Mouse (Mus musculus) hindbrain, embryonic 12.5 days (tissue): ENCODE results near the gene Vmn1r192. TPM values are rescaled to one million over a fixed set of nuclear protein-coding genes. Genes with fewer than 3 reads are reported as not detected.
"Not testable (repeated sequence)": the region's sequence is repeated elsewhere in the genome, so short reads cannot be mapped to it uniquely, and the experiment has no call there.

Experiments used
- ATAC-seq: fragments of 200-750 bp; cut with Nextera tagmentation; 2 replicates; pipeline ENCODE4 v1.8.0; 2017; ENCODE audit warnings: moderate TSS enrichment; ENCODE audit not compliant: low FRiP score
- H3K27ac ChIP-seq: fragments of 300-500 bp; sonication (generic); 2 replicates; pipeline ENCODE4 v1.5.1; 2016; ENCODE audit warnings: mild to moderate bottlenecking
- H3K27me3 ChIP-seq: fragments of 300-500 bp; sonication (generic); 2 replicates; pipeline ENCODE4 v1.6.1; 2016; ENCODE audit warnings: mild to moderate bottlenecking
- H3K36me3 ChIP-seq: fragments of 300-500 bp; sonication (generic); 2 replicates; pipeline ENCODE4 v1.6.1; 2016; ENCODE audit warnings: mild to moderate bottlenecking
- H3K4me1 ChIP-seq: fragments of 300-500 bp; sonication (generic); 2 replicates; pipeline ENCODE4 v1.6.1; 2016
- H3K4me2 ChIP-seq: fragments of 300-500 bp; sonication (generic); replicated peaks from 2 replicates; pipeline ENCODE4 v1.6.1; 2016; ENCODE audit warnings: mild to moderate bottlenecking
- H3K4me3 ChIP-seq: fragments of 300-500 bp; sonication (generic); 2 replicates; pipeline ENCODE4 v1.5.1; 2016; ENCODE audit warnings: mild to moderate bottlenecking
- H3K9ac ChIP-seq: fragments of 300-500 bp; sonication (generic); 2 replicates; pipeline ENCODE4 v1.6.1; 2016; ENCODE audit warnings: mild to moderate bottlenecking, moderate library complexity
- H3K9me3 ChIP-seq: fragments of 300-500 bp; sonication (generic); replicated peaks from 2 replicates; pipeline ENCODE4 v1.6.1; 2016; ENCODE audit warnings: mild to moderate bottlenecking
- WGBS: fragments of 180-500 bp; shearing (Covaris S2); methylation state at CpG from one replicate; pipeline ENCODE4 v1.1.7; 2016; 5-methylcytosine and 5-hydroxymethylcytosine counted together
- microRNA-seq: library from miRNA; unstranded; fragments of <30 nt; microRNA quantifications from one replicate; pipeline ENCODE4, GENCODE M21; 2017
- polyA plus RNA-seq: library from polyadenylated mRNA; unstranded; fragments of >200 nt; fragmentation: Nextera tagmentation; extraction: Ambion mirVana; gene quantifications from 2 replicates; pipeline ENCODE4 v1.2.1, GENCODE M21; 2016

The Vmn1r192 gene
- not detected in 2 replicates for polyA plus RNA-seq

- Histone ChIP-seq H3K9ac (no peak within 1 kb of the TSS), H3K4me1 (no peaks in the 10 kb centered on the region), H3K27ac (no peak within 1 kb of the TSS), H3K27me3 (no peaks in the 10 kb centered on the region), H3K9me3 (no peaks in the 10 kb centered on the region), H3K36me3 (no peaks in the 10 kb centered on the region), H3K4me2 (no peak within 1 kb of the TSS), H3K4me3 (no peak within 1 kb of the TSS)
- no peak for ATAC-seq
Measured at GRCm38 (mm10) chr13:22191041-22191440, at the start of gene Vmn1r192. Gene Vmn1r192, minus strand, starts transcription at chr13:22191141.

GRCm38 (mm10) chr13:22223060-22223459 is 32.1 kb upstream of the Vmn1r192 start, which contains the start of gene Vmn1r193:
Gene Vmn1r193, minus strand, starts transcription at chr13:22223160.
- H3K4me1 ChIP-seq, H3K36me3 ChIP-seq, H3K4me3 ChIP-seq, H3K9me3 ChIP-seq, H3K27ac ChIP-seq, H3K9ac ChIP-seq, ATAC-seq, H3K4me2 ChIP-seq, H3K27me3 ChIP-seq: not testable (repeated sequence)
- 83% methylated on average over 1 of the region's 1 CpGs for WGBS

- H3K4me1 ChIP-seq, H3K4me3 ChIP-seq, H3K27ac ChIP-seq, H3K27me3 ChIP-seq, H3K36me3 ChIP-seq, H3K4me2 ChIP-seq, H3K9ac ChIP-seq, H3K9me3 ChIP-seq, ATAC-seq: not testable (repeated sequence)
- WGBS: 71% methylated on average over 3 of the region's 3 CpGs
Measured at GRCm38 (mm10) chr13:22192756-22193155, 1.8 kb upstream of the Vmn1r192 start.

DNA sequence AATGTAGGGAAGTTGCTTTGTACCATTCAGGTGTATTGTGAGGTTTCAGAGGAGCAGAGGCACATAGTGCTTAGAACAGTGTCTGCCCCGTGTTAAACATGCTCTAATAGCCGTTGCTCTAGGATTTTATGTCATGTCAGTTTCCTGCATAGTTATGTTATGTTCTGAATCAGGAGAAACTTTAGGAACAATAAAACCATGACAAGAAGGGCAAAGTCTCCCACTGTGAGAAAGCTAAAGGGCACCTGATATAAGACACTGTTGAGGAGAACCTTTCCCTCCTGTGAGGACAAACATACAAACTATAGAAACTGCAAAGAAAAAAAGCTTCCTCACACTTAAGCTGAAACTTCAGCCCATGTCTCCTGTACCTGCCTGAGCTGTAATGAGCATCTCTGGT is 556 bp downstream of the Vmn1r192 start:
- no peak overlapping the region for H3K4me2 ChIP-seq
- no peak for ATAC-seq

GRCm38 (mm10) chr13:22189313-22189712 is 1.6 kb downstream of the Vmn1r192 start:
- Histone ChIP-seq H3K9ac (no peak overlapping the region), H3K27me3 (no peaks in the 10 kb centered on the region), H3K4me1 (no peaks in the 10 kb centered on the region), H3K9me3 (no peaks in the 10 kb centered on the region), H3K36me3 (no peaks in the 10 kb centered on the region), H3K27ac (no peak overlapping the region), H3K4me2 (no peak overlapping the region), H3K4me3 (no peak overlapping the region)
- no peak for ATAC-seq
- WGBS: 94% methylated on average over 2 of the region's 2 CpGs

More for the DNA sequence above, 556 bp downstream of the Vmn1r192 start:
- Histone ChIP-seq H3K9ac (no peak overlapping the region), H3K36me3 (no peaks in the 10 kb centered on the region), H3K4me1 (no peaks in the 10 kb centered on the region), H3K27ac (no peak overlapping the region), H3K9me3 (no peaks in the 10 kb centered on the region), H3K27me3 (no peaks in the 10 kb centered on the region), H3K4me3 (no peak overlapping the region)
- 72% methylated on average over 2 of the region's 2 CpGs for WGBS

- no peak within 1 kb of the TSS for H3K4me2 ChIP-seq
- no peaks in the 10 kb centered on the region for H3K4me1 ChIP-seq
- no peak for ATAC-seq
- no peaks in the 10 kb centered on the region for H3K27me3 ChIP-seq
- H3K9ac ChIP-seq: no peak within 1 kb of the TSS
- WGBS: 57% methylated on average over 1 of the region's 1 CpGs
- H3K4me3 ChIP-seq: no peak within 1 kb of the TSS
- H3K27ac ChIP-seq: no peak within 1 kb of the TSS
- H3K36me3 ChIP-seq: no peaks in the 10 kb centered on the region
- H3K9me3 ChIP-seq: no peaks in the 10 kb centered on the region
Measured at GRCm38 (mm10) chr13:22183869-22184268, 7.1 kb downstream of the Vmn1r192 start, which contains the start of gene Vmn1r191. Gene Vmn1r191, minus strand, starts transcription at chr13:22183969.

DNA sequence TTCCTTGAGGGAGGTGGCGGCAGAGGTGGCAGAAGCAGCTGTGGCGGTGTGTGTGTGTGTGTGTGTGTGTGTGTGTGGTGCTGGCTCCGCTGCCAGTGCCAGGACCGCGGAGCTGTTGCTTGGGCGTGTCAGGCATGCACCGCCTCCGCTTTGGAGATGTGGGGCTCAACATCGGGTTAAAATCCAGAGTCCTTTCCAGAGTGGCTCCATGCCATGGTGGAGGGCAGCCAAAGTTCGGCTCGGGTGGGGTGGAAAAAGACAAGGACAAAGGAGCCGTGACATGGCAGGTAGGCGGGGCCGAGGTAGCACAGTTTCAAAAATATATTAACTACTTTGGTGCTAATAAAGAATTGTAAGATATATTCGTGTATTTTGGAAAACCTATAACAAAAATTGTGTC is 22.5 kb downstream of the Vmn1r192 start:
- H3K9me3 ChIP-seq: peaks cover 7% of the 10 kb centered on the region
- no peaks in the 10 kb centered on the region for H3K36me3 ChIP-seq
- no peaks in the 10 kb centered on the region for H3K4me1 ChIP-seq
- 96% methylated on average over 10 of the region's 15 CpGs for WGBS
- no peaks in the 10 kb centered on the region for H3K27me3 ChIP-seq
- no peak overlapping the region for H3K4me2 ChIP-seq
- no peak overlapping the region for H3K9ac ChIP-seq
- no peak overlapping the region for H3K27ac ChIP-seq
- no peak for ATAC-seq
- H3K4me3 ChIP-seq: no peak overlapping the region

DNA sequence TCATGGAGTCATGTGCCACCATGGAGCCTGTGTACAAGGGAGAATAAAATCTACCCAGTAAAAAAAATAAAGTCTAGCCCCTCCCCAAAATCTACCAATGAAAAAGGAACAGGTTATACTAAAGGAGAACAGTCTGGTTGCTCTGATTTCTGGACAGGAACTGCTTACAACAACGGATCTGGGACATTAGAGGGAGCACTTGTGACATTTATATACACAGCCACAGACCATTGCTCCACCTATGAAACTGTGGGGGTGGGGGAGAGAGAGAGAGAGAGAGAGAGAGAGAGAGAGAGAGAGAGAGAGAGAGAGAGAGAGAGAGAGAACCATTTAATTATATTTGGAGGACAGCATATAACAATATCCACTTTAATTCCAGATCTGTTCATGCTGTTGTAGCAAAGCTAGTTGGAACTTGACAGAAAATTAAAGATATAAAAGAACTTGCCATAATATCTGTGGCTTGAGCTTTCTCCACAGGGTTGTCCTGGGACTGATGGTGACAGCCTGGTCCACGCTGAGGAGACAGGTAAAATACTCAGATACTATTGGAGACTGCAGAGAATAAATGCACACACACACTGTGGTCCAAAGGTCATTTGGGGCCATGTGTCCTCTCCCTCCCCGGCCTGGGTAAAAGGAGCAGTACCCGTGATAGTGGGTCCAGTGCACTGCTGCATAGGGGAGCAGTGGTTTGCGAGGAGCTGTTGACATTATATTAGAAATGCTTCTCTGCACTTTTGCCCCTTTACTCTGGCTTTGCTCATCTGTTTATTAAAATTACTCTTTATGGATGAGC is 54.2 kb downstream of the Vmn1r192 start:
- not testable (repeated sequence) for H3K4me1 ChIP-seq, H3K27me3 ChIP-seq, ATAC-seq, H3K27ac ChIP-seq, H3K36me3 ChIP-seq, H3K9me3 ChIP-seq, H3K9ac ChIP-seq, H3K4me2 ChIP-seq, H3K4me3 ChIP-seq
- 81% methylated on average over 5 of the region's 5 CpGs for WGBS

Small RNA genes within 50 kb of the gene (microRNA-seq; reads per million reads assigned to microRNA genes)
- gene Gm23282 (not detected), gene Gm25084 (not detected)

Other genes with a start within 250 kb of the Vmn1r192 start
- gene Zfp184, start 246.0 kb downstream of the Vmn1r192 start, polyA plus RNA-seq: 19.1 and 20.5 TPM in 2 replicates
- 0.14 TPM in 1 of 2 replicates, not detected in the other for gene Pom121l2, start 209.9 kb downstream of the Vmn1r192 start, polyA plus RNA-seq
- 0.23 and 0.48 TPM in 2 replicates for gene Prss16, start 181.4 kb downstream of the Vmn1r192 start, polyA plus RNA-seq
- gene Hist1h2ah, start 155.6 kb downstream of the Vmn1r192 start, polyA plus RNA-seq: 17.9 TPM in 1 of 2 replicates, not detected in the other
- gene Hist1h2bk, start 155.3 kb downstream of the Vmn1r192 start, polyA plus RNA-seq: 5.5 and 9.1 TPM in 2 replicates
- gene Hist1h4i, start 149.8 kb downstream of the Vmn1r192 start, polyA plus RNA-seq: 18.2 and 20.9 TPM in 2 replicates
- 52.7 and 56.3 TPM in 2 replicates for gene Hist1h2ag, start 148.2 kb downstream of the Vmn1r192 start, polyA plus RNA-seq
- gene Hist1h2bj, start 147.9 kb downstream of the Vmn1r192 start, polyA plus RNA-seq: 7.2 and 11.9 TPM in 2 replicates
- gene Vmn1r188, start 106.7 kb downstream of the Vmn1r192 start, polyA plus RNA-seq: not detected in 2 replicates
- gene Vmn1r189, start 85.3 kb downstream of the Vmn1r192 start, polyA plus RNA-seq: not detected in 2 replicates
- not detected in 2 replicates for gene Vmn1r191, start 7.2 kb downstream of the Vmn1r192 start, polyA plus RNA-seq
- gene Vmn1r193, start 32.0 kb upstream of the Vmn1r192 start, polyA plus RNA-seq: not detected in 2 replicates
- gene Vmn1r194, start 53.1 kb upstream of the Vmn1r192 start, polyA plus RNA-seq: not detected in 2 replicates
- not detected in 2 replicates for gene Vmn1r195, start 79.4 kb upstream of the Vmn1r192 start, polyA plus RNA-seq
- not detected in 2 replicates for gene Vmn1r196, start 98.8 kb upstream of the Vmn1r192 start, polyA plus RNA-seq
- not detected in 2 replicates for gene Vmn1r197, start 133.4 kb upstream of the Vmn1r192 start, polyA plus RNA-seq
- gene Vmn1r198, start 159.2 kb upstream of the Vmn1r192 start, polyA plus RNA-seq: not detected in 2 replicates
- not detected in 2 replicates for gene Vmn1r199, start 188.7 kb upstream of the Vmn1r192 start, polyA plus RNA-seq
- gene Vmn1r200, start 199.2 kb upstream of the Vmn1r192 start, polyA plus RNA-seq: not detected in 2 replicates